Mouse (Mus musculus): ENCODE results near the gene Gna13.

GRCm38 (mm10) chr11:109331424-109331824 is 31.2 kb upstream of the Gna13 start:
- TF ChIP-seq TAL1 (conservative IDR thresholded peaks at IDR 0.05; ENCODE audit: low read depth, low read length) (no peak), CTCF (IDR thresholded peaks at IDR 0.05; ENCODE audit: low read depth, low read length) (peak; percentile 36; the same call in 1 of the 2 replicates), POLR2AphosphoS5 (IDR thresholded peaks at IDR 0.05; ENCODE audit: insufficient replicate concordance, low read depth, low read length) (no peak), GATA1 (IDR thresholded peaks at IDR 0.05; ENCODE audit: borderline replicate concordance, low read length) (no peak)

All from G1E (cell line).